Mouse (Mus musculus): ENCODE measurements around the gene Pin1.
"Not testable (repeated sequence)": the region's sequence is repeated elsewhere in the genome, so short reads cannot be mapped to it uniquely, and the experiment has no call there.

The Pin1 gene

GRCm38 (mm10) chr9:20662874-20663273, 11.0 kb downstream of the Pin1 start:
- no peak for DNase-seq

- DNase-seq: no peak
These were observed 12.1 kb downstream of the Pin1 start for GRCm38 (mm10) chr9:20663956-20664355.

- no peak for DNase-seq
These were observed 12.5 kb downstream of the Pin1 start for GRCm38 (mm10) chr9:20664366-20664765.

GRCm38 (mm10) chr9:20664982-20665637, 13.2 kb downstream of the Pin1 start:
- no peak for DNase-seq

GRCm38 (mm10) chr9:20665925-20666324, 14.0 kb downstream of the Pin1 start:
- no peak for DNase-seq

- no peak for DNase-seq
These were observed 14.7 kb downstream of the Pin1 start for GRCm38 (mm10) chr9:20666510-20667034.

GRCm38 (mm10) chr9:20668065-20668464, 16.2 kb downstream of the Pin1 start:
- no peak for DNase-seq

GRCm38 (mm10) chr9:20672047-20672446, 20.2 kb downstream of the Pin1 start:
- peak in 1 of 2 experiments; percentile 12 for DNase-seq

- no peak for DNase-seq
These were observed 26.0 kb downstream of the Pin1 start for GRCm38 (mm10) chr9:20677892-20678291.

- no peak for DNase-seq
These were observed 28.6 kb downstream of the Pin1 start for GRCm38 (mm10) chr9:20680378-20680958.

GRCm38 (mm10) chr9:20681546-20682388, 29.9 kb downstream of the Pin1 start:
- no peak for DNase-seq

- no peak for DNase-seq
These were observed 30.5 kb downstream of the Pin1 start for GRCm38 (mm10) chr9:20682389-20682722.

- no peak for DNase-seq
These were observed 33.4 kb downstream of the Pin1 start for GRCm38 (mm10) chr9:20685081-20685861.

- no peak for DNase-seq
These were observed 37.5 kb downstream of the Pin1 start for GRCm38 (mm10) chr9:20689403-20689802.

- DNase-seq: no peak
These were observed 38.0 kb downstream of the Pin1 start for GRCm38 (mm10) chr9:20689913-20690312.

- not testable (repeated sequence) for DNase-seq
These were observed 38.6 kb downstream of the Pin1 start for GRCm38 (mm10) chr9:20690449-20690848.

GRCm38 (mm10) chr9:20692863-20693262, 41.0 kb downstream of the Pin1 start:
- no peak for DNase-seq

GRCm38 (mm10) chr9:20694721-20695235, 42.9 kb downstream of the Pin1 start:
- DNase-seq: peak in 1 of 2 experiments; percentile 4

GRCm38 (mm10) chr9:20696107-20696712, 44.3 kb downstream of the Pin1 start:
- DNase-seq: no peak

- DNase-seq: no peak
These were observed 45.6 kb downstream of the Pin1 start for GRCm38 (mm10) chr9:20697466-20697865.

- no peak for DNase-seq
These were observed 52.0 kb downstream of the Pin1 start for GRCm38 (mm10) chr9:20703832-20704380.

GRCm38 (mm10) chr9:20705420-20705819, 53.5 kb downstream of the Pin1 start:
- DNase-seq: no peak
